Mouse (Mus musculus) midbrain, embryonic 14.5 days (tissue): ENCODE data around the gene Echdc3. TPM values are rescaled to one million over a fixed set of nuclear protein-coding genes. Genes with fewer than 3 reads are reported as not detected.

Experiments used
- ATAC-seq: fragments of 200-750 bp; cut with Nextera tagmentation; 2 replicates; pipeline ENCODE4 v1.8.0; 2017; ENCODE audit warnings: moderate number of reproducible peaks, moderate library complexity; ENCODE audit not compliant: low FRiP score, low TSS enrichment
- DNase-seq: peaks from one replicate; pipeline ENCODE4 v3.0.0-alpha.2; 2015
- H3K27ac ChIP-seq: fragments of 300-500 bp; sonication (generic); replicated peaks from 2 replicates; pipeline ENCODE4 v1.5.1; 2014; ENCODE audit warnings: mild to moderate bottlenecking, low read depth, low read length, moderate library complexity
- H3K27me3 ChIP-seq: fragments of 300-500 bp; sonication (generic); 2 replicates; pipeline ENCODE4 v1.6.1; 2014; ENCODE audit warnings: low read length, control low read depth, mixed read lengths; ENCODE audit not compliant: control insufficient read depth, insufficient read depth
- H3K36me3 ChIP-seq: fragments of 300-500 bp; sonication (generic); 2 replicates; pipeline ENCODE4 v1.6.1; 2014; ENCODE audit warnings: low read length, control low read depth; ENCODE audit not compliant: control insufficient read depth, insufficient read depth
- H3K4me1 ChIP-seq: fragments of 300-500 bp; sonication (generic); 2 replicates; pipeline ENCODE4 v1.6.1; 2014; ENCODE audit warnings: mild to moderate bottlenecking, antibody characterized with exemption, low read length, control low read depth; ENCODE audit not compliant: control insufficient read depth, insufficient read depth
- H3K4me2 ChIP-seq: fragments of 300-500 bp; sonication (generic); 2 replicates; pipeline ENCODE4 v1.6.1; 2014; ENCODE audit warnings: mild to moderate bottlenecking, low read length, moderate library complexity
- H3K4me3 ChIP-seq: fragments of 300-500 bp; sonication (generic); replicated peaks from 2 replicates; pipeline ENCODE4 v1.5.1; 2014; ENCODE audit warnings: low read depth, low read length
- H3K9ac ChIP-seq: fragments of 300-500 bp; sonication (generic); replicated peaks from 2 replicates; pipeline ENCODE4 v1.6.1; 2014; ENCODE audit warnings: mild to moderate bottlenecking, low read length, moderate library complexity
- H3K9me3 ChIP-seq: fragments of 300-500 bp; sonication (generic); 2 replicates; pipeline ENCODE4 v1.6.1; 2016; ENCODE audit warnings: low read length, control low read depth, mixed read lengths; ENCODE audit not compliant: control insufficient read depth
- WGBS: fragments of 180-500 bp; shearing (Covaris S2); extraction: QIAGEN DNeasy Blood & Tissue Kit; methylation state at CpG from one replicate; pipeline ENCODE4 v1.1.7; 2014; 5-methylcytosine and 5-hydroxymethylcytosine counted together
- polyA plus RNA-seq: library from polyadenylated mRNA; unstranded; fragments of >200 nt; fragmentation: Nextera tagmentation; extraction: Ambion mirVana; gene quantifications from 2 replicates; pipeline ENCODE4 v1.2.1, GENCODE M21; 2014

Gene Echdc3
- 0.70 and 1.4 TPM in 2 replicates for polyA plus RNA-seq

DNA sequence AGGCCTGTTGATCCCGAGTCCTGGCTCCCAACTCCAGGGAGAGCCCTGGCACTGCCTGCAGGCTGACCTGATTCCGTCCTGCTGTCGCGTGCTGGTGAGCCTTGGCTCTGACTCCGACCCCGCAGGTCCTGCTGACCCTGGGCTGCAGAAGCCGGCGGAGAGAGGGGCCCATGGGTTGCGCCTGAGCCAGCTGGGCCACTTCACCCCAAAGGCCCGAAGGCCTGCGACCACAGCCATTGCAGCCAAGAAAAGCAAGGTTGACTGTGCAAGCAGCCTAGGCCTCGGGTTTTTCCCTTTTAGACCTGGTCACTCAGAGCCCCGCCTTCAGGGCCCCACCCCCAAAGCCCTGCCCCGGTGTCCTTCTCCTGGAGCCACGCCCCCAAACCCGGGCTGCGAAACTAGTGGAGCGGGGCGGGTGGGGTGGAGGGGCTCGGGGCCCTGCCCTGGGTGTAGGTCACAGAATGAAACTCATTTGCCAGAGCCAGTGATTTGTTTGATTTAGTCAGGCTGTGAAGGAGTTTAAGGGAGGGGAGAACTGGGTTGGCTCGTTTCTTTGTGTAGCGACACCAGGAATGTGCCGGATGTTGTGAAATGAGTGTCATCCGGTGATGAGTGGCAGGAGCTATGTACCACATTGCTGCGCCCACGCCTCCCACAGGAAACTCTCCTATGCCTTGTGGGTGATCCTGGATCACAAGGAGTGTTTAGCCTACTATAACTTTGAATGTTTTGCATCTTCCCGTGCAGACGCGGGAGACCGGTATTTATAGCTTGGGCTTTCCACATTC lies at the start of gene Echdc3:
TSS of gene Echdc3 (minus strand) at position 310 of the 788 bp plus-strand sequence.
- ATAC-seq: peak; percentile 88
- Histone ChIP-seq H3K27me3 (no peaks in the 10 kb centered on the region), H3K9me3 (no peaks in the 10 kb centered on the region), H3K4me3 (peak within 1 kb of the TSS; percentile 31), H3K4me2 (peak within 1 kb of the TSS; percentile 55), H3K27ac (peak within 1 kb of the TSS; percentile 64), H3K9ac (peak within 1 kb of the TSS; percentile 49), H3K36me3 (no peaks in the 10 kb centered on the region), H3K4me1 (peaks cover 16% of the 10 kb centered on the region)
- WGBS: 2% methylated on average over 30 of the region's 30 CpGs
- peak; percentile 84 for DNase-seq

DNA sequence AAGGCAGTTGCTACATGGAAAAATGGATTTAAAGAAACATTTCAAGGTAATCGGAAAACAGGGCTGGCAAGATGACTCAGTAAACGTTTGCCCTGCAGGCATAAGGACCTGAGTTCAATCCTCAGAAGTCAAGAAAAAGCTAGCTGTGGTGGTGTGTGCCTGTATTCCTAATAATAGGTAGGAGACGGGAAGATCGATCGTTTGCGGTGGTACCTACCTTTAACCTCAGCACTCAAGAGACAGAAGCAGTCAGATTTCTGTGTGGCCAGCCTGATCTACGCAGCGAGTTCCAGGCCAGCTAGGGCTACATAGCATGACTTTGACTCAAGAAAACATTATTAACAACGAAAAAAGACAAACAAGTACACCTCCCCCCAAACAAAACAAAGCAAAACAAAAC lies 48.9 kb upstream of the Echdc3 start:
- peaks cover 6% of the 10 kb centered on the region; the same call in 1 of the 2 replicates for H3K9me3 ChIP-seq
- DNase-seq (no peak), ATAC-seq (no peak)
- no peaks in the 10 kb centered on the region for H3K27me3 ChIP-seq
- no peak overlapping the region for H3K4me3 ChIP-seq
- 22% methylated on average over 9 of the region's 9 CpGs for WGBS
- 0 out of 2 replicates have a peak overlapping the region, but pooled peaks have one; percentile 1 for H3K9ac ChIP-seq
- H3K4me2 ChIP-seq: peak overlapping the region; percentile 1; the same call in 1 of the 2 replicates
- no peaks in the 10 kb centered on the region for H3K36me3 ChIP-seq
- H3K27ac ChIP-seq: peak overlapping the region; percentile 81
- H3K4me1 ChIP-seq: no peaks in the 10 kb centered on the region

DNA sequence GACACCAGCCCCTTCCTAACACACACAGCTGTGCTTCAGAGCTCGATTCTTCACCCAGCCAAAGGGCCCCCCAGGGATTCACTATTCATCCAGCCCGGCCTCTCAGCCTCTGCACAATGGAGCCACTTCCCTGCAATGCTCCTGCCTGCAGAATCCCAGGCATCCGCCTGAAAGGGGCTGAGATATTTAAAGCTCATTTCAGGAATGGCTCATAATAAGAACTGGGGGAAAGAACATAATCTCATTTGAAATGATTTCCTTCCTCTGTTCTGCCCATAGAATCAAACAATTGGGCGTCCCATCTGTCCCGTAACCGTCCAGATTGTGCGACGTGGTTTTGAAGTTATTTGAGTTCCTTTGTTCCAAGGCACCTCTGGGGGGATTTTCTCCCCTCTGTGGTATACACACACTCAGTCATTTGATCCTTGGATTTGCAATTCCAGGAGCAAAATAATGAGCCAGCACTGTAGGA lies 48.4 kb upstream of the Echdc3 start:
- peak; percentile 87 for ATAC-seq
- Histone ChIP-seq H3K4me3 (no peak overlapping the region), H3K9ac (0 out of 2 replicates have a peak overlapping the region, but pooled peaks have one; percentile 1), H3K27ac (peak overlapping the region; percentile 81), H3K4me1 (no peaks in the 10 kb centered on the region), H3K27me3 (no peaks in the 10 kb centered on the region), H3K4me2 (peak overlapping the region; percentile 1; the same call in 1 of the 2 replicates), H3K9me3 (peaks cover 6% of the 10 kb centered on the region; the same call in 1 of the 2 replicates), H3K36me3 (no peaks in the 10 kb centered on the region)
- peak; percentile 86 for DNase-seq
- WGBS: 2% methylated on average over 8 of the region's 8 CpGs

DNA sequence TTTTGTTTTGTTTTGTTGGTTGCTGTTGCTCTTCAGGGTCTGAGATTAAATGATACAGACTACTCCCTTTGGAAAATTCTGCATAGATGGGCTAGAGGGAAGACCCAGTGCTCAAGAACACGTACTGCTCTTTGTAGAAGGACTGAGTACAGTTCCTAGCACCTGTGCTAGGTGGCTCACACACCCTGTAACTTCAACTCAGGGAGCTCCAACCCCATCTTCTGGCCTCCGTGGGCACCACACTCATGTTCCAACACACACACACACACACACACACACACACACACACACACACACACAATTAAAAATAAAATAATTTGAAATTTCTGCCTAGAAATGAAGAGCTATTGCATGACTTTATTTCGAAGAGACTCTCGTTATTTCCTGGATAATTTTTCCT lies 47.8 kb upstream of the Echdc3 start:
- peaks cover 6% of the 10 kb centered on the region; the same call in 1 of the 2 replicates for H3K9me3 ChIP-seq
- H3K9ac ChIP-seq: no peak overlapping the region
- H3K4me2 ChIP-seq: no peak overlapping the region
- 37% methylated on average over 4 of the region's 4 CpGs for WGBS
- no peaks in the 10 kb centered on the region for H3K36me3 ChIP-seq
- ATAC-seq (no peak), DNase-seq (no peak)
- H3K27ac ChIP-seq: peak overlapping the region; percentile 81
- no peak overlapping the region for H3K4me3 ChIP-seq
- H3K4me1 ChIP-seq: no peaks in the 10 kb centered on the region
- H3K27me3 ChIP-seq: no peaks in the 10 kb centered on the region

DNA sequence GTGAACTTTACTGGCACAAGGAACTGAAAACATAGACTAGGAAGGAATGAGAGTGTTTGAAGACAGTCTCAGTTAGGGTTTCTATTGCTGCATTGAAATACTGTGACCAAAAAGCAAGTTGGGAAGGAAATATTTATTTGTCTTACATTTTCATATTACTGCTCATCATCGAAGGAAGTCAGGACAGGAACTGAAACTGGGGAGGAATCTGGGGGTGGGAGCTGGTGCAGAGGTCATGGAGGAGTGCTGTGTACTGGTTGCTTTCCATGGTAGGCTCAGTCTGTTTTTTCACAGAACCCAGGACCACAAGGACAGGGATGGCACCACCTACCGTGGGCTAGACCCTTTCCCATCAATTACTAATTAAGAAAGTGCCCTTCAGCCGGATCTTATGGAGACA lies 46.3 kb upstream of the Echdc3 start:
- DNase-seq: no peak
- 95% methylated on average over 3 of the region's 3 CpGs for WGBS
- no peak for ATAC-seq
- Histone ChIP-seq H3K9me3 (peaks cover 6% of the 10 kb centered on the region; the same call in 1 of the 2 replicates), H3K4me2 (no peak overlapping the region), H3K27ac (no peak overlapping the region), H3K27me3 (no peaks in the 10 kb centered on the region), H3K4me1 (no peaks in the 10 kb centered on the region), H3K9ac (no peak overlapping the region), H3K36me3 (no peaks in the 10 kb centered on the region), H3K4me3 (no peak overlapping the region)

DNA sequence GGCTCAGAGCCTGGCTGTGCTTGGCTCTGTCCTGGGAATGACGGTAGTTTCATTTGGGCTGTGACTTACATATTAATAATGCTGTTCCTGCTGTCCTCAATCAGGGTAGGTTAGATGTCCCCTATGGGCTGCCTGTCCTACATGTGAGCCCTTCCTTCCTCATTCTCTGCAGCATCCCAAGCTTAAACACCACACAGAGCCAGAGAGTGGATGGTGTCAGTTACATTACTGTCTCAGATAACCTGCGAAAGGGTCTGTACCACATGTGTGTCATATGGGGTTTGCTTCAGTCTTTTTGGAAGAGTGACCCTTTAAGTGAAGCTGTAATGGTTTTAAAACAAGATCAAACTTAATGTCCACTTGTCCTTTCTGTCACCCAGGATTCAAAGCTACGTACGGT lies 45.2 kb upstream of the Echdc3 start:
- DNase-seq: no peak
- Histone ChIP-seq H3K9me3 (peaks cover 6% of the 10 kb centered on the region; the same call in 1 of the 2 replicates), H3K4me3 (no peak overlapping the region), H3K27me3 (no peaks in the 10 kb centered on the region), H3K36me3 (no peaks in the 10 kb centered on the region), H3K27ac (no peak overlapping the region), H3K4me2 (no peak overlapping the region), H3K9ac (no peak overlapping the region), H3K4me1 (no peaks in the 10 kb centered on the region)
- WGBS: 85% methylated on average over 4 of the region's 4 CpGs
- no peak for ATAC-seq

DNA sequence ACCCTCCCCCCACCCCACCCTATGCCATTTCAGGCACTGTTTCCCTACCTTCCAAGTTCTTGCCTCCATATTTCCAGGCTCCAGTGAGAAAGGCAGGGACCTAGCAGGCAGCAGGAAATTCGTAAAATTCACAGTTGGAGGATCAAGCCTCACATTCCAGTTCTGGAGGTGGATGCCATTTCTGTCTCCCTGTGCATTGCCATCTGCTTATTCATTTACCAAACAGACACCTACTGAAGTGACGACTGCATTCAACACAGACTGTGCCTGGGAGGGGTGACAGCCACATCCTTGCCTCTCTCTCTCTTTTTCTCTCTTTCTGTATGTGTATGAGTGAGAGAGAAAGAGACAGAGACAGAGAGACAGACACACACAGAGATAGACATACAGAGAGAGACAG lies 44.3 kb upstream of the Echdc3 start:
- no peak for DNase-seq
- H3K27me3 ChIP-seq: no peaks in the 10 kb centered on the region
- no peaks in the 10 kb centered on the region for H3K36me3 ChIP-seq
- H3K4me2 ChIP-seq: no peak overlapping the region
- 76% methylated on average over 2 of the region's 2 CpGs for WGBS
- ATAC-seq: no peak
- H3K4me1 ChIP-seq: no peaks in the 10 kb centered on the region
- no peak overlapping the region for H3K9ac ChIP-seq
- no peak overlapping the region for H3K4me3 ChIP-seq
- no peak overlapping the region for H3K27ac ChIP-seq
- H3K9me3 ChIP-seq: peaks cover 6% of the 10 kb centered on the region; the same call in 1 of the 2 replicates

DNA sequence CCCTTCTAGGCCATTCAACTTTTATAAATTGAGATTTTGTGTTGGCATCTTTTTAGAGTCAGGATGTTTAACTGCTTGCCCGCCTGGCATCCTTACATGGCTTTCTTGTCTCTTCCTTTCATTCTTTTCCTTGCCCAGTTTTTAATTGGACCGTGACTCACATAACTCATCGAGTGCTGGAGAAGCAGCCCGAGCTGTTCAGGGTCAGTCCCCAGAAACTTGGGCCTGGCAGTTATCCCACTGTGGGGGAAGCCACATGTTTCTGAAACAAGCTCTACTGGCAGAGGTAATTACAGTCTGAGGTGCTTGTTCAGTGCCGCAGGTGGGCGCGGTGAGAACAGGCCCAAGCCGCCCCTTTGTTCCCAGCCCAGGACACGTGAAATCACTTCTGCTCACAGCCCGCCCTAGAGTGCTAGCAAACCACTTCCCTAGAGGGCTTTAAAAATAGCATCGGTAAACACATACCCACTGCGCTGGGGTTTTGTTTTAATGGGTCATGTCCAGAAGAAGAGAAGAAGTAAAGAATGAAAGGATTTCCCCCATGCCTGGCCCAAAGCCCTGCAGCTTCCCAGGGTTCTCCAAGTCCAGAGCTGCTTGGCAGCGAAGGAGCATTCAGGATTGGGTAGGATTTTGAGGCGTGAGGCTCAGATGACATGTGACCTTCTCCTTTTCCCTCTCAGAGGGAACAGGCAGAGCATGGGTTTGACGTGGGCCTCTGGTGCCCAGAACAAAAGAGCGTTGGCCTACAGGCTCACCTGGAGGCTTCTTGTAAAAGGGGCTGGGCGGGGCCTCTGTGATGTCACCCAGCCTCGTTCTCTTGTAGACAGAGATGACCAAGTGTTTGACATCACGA lies 43.4 kb upstream of the Echdc3 start:
- H3K27ac ChIP-seq: 0 out of 2 replicates have a peak overlapping the region, but pooled peaks have one; percentile 27
- no peak for ATAC-seq
- no peaks in the 10 kb centered on the region for H3K36me3 ChIP-seq
- no peak overlapping the region for H3K4me2 ChIP-seq
- no peaks in the 10 kb centered on the region for H3K4me1 ChIP-seq
- no peaks in the 10 kb centered on the region for H3K27me3 ChIP-seq
- peak; percentile 47 for DNase-seq
- peaks cover 6% of the 10 kb centered on the region; the same call in 1 of the 2 replicates for H3K9me3 ChIP-seq
- H3K9ac ChIP-seq: no peak overlapping the region
- H3K4me3 ChIP-seq: no peak overlapping the region
- WGBS: 79% methylated on average over 19 of the region's 19 CpGs
